Mouse (Mus musculus): ENCODE results near the gene Rab3gap1. TPM values are rescaled to one million over a fixed set of nuclear protein-coding genes. Genes with fewer than 3 reads are reported as not detected.

Rab3gap1 gene
- total RNA-seq, 1 experiment from 2014 or later, result 49.2 TPM

DNA sequence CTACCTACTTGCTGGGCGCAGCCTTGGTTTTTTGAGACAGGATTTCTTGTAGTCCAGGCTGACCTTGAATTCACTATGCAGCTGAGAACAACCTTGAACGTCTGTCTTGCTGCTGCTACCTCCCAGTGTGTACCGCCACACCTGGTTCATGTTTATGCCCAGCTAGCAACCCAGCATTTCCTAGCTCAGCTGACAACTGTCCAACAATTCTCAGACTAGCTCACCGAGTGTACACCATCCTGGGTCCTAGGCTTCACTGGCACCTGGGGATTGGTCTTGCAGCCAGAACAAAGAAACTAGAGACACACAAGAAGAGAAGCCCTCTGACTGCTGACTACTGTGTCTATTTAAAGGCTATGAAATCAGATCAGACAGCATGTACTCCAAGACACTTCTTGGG is 102.3 kb downstream of the Rab3gap1 start:
- ATAC-seq (replicated peaks; ENCODE audit: insufficient number of reproducible peaks, low FRiP score, low TSS enrichment, poor library complexity, severe bottlenecking), result no peak

DNA sequence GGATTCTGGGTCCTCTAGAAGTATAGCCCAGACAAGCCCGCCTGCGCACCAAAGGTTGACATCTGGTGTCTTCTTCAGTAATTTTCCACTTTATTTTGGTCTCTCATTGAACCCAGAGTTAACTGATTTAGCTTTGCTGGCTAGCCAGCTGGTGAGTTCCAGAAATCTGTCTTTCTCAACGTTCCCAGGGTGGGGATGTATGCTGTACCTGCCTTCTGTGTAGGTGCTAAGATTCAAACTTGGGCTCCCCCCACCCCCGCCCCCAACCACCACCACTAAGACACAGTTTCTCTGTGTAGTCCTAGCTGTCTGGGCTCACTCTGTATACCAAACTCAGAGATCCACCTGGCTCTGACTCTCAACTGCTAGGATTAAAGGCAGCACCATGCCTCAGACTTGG is 105.5 kb downstream of the Rab3gap1 start:
- ATAC-seq (replicated peaks; ENCODE audit: insufficient number of reproducible peaks, low FRiP score, low TSS enrichment, poor library complexity, severe bottlenecking), result no peak

DNA sequence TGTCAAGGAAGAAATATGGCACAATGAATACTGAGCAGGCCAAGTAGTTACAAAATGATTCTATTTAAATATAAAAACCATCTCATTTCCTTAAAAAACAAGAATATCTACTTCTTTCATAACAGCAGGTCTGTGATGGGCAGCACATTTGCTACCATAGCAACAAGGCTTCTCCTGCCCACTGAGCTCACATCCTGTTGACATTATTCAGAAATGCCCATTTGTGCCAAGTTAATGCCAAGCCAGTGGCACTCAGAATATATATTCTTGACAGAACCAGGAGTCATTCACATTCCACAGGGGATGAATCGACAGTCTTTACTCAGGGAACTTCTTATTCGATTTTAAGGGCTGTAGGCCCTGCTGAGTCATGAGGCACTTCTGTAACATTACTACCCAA is 107.1 kb downstream of the Rab3gap1 start:
- ATAC-seq (replicated peaks; ENCODE audit: insufficient number of reproducible peaks, low FRiP score, low TSS enrichment, poor library complexity, severe bottlenecking), result peak; percentile 77

DNA sequence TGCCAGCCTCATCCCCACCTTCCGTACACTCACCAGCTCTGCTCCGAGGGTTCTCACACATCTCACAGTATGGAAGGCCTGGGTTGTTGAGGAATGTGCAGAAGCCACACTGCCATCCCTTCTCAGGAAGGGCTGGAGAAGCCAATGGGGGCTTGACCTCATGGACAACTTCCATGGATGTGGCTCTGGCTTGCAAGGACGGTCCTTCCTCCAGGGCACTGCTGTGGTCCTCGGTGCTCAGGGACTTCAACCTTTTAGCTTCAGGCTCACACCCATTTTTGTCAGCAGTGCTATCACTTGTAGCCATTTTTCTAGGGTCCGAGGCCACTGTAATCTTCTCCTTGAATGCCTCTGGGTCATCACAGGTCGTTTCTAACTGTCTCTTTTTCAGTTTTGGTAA is 107.5 kb downstream of the Rab3gap1 start:
- no peak for ATAC-seq (replicated peaks; ENCODE audit: insufficient number of reproducible peaks, low FRiP score, low TSS enrichment, poor library complexity, severe bottlenecking)

DNA sequence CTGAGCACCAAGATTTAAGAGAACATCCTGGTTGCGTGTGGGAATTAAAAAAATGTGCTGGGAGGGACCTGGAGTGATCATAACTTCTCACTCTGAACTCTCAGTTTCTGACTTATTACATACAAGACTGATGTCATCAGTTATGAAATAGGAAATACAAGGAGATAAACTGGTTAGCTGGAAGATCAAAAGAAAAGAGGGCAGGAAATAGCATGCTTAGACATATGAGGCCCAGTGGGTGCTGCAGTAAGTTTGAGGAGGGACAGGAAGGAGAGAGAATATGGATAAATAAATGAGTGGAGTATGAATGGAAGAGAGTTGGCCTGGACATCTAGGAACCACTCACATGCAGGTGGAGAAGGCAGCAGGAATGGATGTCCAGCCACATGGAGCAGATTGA is 109.6 kb downstream of the Rab3gap1 start:
- ATAC-seq (replicated peaks; ENCODE audit: insufficient number of reproducible peaks, low FRiP score, low TSS enrichment, poor library complexity, severe bottlenecking), result no peak

DNA sequence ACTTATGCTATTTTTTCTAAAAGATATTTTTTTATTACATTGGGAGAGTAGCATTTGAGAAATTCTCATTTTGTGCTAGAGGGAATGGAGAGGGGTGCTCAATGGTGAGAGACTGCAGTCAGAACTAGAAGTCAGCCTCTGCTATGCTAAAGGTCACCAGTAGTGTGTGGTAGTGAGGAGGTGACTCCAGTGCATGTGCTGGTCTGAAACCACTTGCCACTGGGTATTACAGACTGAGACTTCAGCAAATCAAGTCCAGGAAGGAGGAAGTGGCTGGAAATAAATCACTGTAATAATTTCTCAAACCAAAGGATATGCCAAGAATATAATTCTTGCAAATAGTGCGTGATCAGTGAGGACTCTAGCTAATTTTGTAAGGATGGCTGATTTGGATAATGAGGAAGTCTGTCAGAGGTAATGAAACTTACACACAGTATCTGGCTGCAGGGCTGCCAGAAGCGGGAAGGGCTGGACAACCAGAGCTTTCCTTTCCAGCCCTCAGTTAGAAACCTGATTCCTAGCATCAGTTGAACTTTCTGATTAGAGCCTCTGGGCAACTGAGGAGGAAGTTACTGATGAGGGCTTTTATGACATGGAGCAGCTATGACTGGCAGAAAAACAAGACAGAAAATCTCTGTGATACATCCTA is 112.5 kb downstream of the Rab3gap1 start:
- ATAC-seq (replicated peaks; ENCODE audit: insufficient number of reproducible peaks, low FRiP score, low TSS enrichment, poor library complexity, severe bottlenecking), result peak; percentile 81

DNA sequence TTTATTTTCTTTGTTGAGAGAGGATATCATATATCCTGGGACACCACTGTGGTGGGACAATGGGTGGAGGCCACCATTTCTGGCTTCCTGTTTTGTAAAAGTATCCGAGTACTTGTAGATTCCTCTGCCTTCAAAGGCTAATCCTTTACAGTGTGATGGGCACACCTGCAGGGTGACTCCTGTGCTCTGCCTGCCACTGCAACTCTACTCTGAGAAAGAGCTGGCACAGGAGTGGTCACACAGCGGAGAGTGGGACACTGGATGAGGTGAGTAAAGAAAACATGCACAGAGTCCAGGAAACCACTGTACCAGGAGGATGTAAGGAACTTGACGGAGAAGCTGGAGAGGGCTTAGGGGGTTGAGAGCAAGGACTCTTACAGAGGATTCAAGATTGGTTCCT is 113.7 kb downstream of the Rab3gap1 start:
- no peak for ATAC-seq (replicated peaks; ENCODE audit: insufficient number of reproducible peaks, low FRiP score, low TSS enrichment, poor library complexity, severe bottlenecking)

DNA sequence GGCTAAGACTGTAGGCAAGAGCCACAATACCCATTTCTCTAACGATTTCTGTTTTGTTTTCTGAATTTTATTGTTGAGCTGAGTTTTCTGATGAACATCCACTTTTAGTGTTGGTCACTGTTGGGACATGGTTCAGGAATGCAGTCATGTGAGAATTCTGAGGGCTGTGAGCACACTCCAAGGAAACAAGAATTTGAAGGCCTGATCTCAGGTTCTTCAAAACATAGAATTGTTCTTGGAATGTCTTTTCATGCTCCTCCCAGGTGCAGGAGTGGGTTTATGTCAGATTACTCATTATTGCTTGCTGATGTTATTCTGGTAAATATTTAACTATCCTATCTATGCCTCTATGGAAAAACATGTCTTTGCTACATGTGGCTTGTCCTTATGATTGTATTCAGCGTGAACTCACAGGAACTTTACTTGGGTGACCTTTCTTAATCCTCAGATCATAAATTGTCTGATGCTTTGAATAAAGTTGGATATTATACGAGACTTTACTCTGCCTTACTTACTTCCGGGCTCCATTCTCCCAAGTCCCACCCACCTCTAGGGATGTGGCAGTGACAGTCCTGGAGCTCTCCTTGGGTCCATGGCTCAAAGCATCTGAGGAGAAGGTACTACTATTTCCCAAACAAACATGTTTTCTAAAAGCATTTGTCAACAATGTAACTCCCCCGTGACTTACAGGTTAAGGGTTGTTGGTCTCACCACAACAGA is 114.9 kb downstream of the Rab3gap1 start:
- ATAC-seq (replicated peaks; ENCODE audit: insufficient number of reproducible peaks, low FRiP score, low TSS enrichment, poor library complexity, severe bottlenecking), result no peak

DNA sequence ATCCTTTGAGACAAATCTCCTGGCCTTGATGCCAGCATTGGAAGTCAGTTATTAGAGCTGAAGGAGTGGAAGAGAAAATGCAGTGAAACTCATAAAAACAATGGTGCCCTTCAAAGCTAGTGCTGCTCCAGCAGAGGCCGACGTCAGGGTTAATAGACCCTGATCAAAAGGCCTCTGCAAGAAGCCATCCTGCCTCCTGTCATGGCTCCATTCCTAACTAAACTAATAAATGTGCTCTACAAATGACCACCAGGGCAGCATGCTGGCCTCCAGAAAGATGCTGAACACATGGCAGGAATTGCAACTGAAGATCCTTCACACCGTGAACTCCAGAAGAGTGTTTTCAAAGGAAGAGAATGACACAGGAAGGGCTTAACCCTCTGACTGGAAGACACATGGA is 116.8 kb downstream of the Rab3gap1 start:
- no peak for ATAC-seq (replicated peaks; ENCODE audit: insufficient number of reproducible peaks, low FRiP score, low TSS enrichment, poor library complexity, severe bottlenecking)

DNA sequence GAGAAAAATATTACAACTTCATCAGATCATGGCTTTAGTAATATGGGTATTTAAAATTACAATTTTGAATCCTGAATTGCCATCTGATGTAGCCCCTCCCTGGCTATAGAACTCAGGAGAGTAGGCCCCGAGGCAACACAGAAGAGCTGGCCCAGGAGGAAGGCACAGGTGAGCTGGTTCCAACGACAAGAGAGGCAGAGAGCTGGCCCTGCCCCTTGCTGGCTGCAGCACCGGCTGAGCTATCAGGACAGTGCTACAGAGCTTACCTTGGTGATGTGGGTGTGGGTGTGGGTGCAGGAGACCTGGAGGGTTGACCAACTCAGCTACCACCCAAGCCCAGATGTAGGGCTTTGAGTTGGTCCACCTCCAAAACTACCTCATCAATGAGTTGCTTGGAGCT is 119.7 kb downstream of the Rab3gap1 start:
- ATAC-seq (replicated peaks; ENCODE audit: insufficient number of reproducible peaks, low FRiP score, low TSS enrichment, poor library complexity, severe bottlenecking), result no peak

DNA sequence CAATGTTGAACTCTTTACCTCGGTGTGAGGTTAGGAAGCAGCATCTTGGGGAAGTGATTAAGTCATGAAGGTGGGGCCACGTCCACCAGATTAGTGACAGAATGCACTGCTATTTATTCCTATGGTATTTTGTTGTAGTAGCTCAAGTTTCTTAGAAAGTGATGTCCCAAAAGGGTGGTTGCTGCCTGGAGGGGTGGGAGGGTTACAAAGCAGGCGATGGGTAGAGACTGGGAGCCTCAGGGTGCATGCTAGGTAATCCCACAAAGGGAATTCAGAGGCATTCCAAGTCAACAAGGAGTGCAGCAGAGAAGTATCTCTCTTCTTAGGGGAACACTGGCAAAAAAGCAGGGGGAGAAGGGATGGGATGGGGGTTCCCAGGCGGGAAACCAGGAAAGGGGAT is 120.8 kb downstream of the Rab3gap1 start:
- no peak for ATAC-seq (replicated peaks; ENCODE audit: insufficient number of reproducible peaks, low FRiP score, low TSS enrichment, poor library complexity, severe bottlenecking)

DNA sequence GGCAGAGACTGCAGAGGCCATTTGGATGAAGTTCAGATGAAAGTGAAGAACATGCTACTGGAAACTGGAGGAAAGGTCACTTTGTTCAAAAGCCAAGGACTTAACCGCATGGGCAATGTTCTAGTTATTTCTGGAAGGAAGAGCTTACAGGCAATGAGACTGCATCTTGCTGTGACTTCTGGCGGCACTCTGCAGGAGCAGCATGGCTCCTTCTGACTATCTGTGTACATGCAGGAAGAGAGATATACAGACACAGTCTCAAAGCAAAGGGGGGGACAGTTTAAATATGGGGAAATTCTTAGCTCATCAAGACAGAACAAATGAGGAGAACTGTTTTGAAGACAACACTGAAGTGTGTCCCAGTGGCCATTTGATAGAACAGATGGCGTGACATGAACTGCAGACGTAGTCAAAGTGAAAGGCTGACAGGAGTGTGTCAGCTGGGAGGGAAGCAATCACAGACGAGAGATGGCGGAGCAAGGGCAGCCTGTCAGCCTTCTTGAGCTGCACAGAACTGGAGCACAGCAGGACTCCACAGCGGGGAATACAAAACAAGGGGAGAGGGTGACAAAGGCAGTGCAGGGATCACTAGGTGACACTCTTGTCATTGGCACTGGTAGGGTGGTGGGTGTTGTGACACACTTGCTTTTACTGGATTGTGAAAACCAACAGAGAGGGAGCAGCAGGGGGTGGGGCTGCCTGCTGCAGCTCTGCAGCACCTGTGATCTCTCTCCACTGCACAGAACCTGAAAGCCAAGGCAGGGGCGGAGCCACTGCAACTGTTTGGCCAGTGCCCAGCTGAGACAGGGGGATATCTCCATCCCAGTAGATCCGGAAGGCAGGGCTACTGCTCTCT is 121.5 kb downstream of the Rab3gap1 start:
- no peak for ATAC-seq (replicated peaks; ENCODE audit: insufficient number of reproducible peaks, low FRiP score, low TSS enrichment, poor library complexity, severe bottlenecking)

Other genes starting within 250 kb of the Rab3gap1 start
- 10.5 to 15.2 TPM (median 12.4 TPM) in 3 replicates for gene Tmem163, start 189.2 kb upstream of the Rab3gap1 start, total RNA-seq (2017)
- gene Acmsd, start 139.4 kb upstream of the Rab3gap1 start, total RNA-seq (2017), result 0.67 TPM in 1 of 3 replicates, not detected in the others
- 50.1 to 88.9 TPM (median 52.7 TPM) in 3 replicates for gene Ccnt2, start 94.6 kb upstream of the Rab3gap1 start, total RNA-seq (2017)
- gene Map3k19, start 13.7 kb upstream of the Rab3gap1 start, total RNA-seq (2017), result 0.19 to 1.3 TPM (median 0.78 TPM) in 3 replicates
- gene Zranb3, start 234.3 kb downstream of the Rab3gap1 start, total RNA-seq (2017), result 1.9 to 5.7 TPM (median 5.4 TPM) in 3 replicates
- 41.9 to 91.3 TPM (median 53.3 TPM) in 3 replicates for gene R3hdm1, start 234.5 kb downstream of the Rab3gap1 start, total RNA-seq (2017)

Measured in monocyte, adult 5-6 weeks (primary cell).